Mouse (Mus musculus) embryonic facial prominence, embryonic 11.5 days (tissue): Measurements from ENCODE around the gene Col4a3. TPM values are rescaled to one million over a fixed set of nuclear protein-coding genes. Genes with fewer than 3 reads are reported as not detected.

Source experiments
- ATAC-seq: fragments of 200-750 bp; cut with Nextera tagmentation; replicated peaks from 2 replicates; pipeline ENCODE4 v1.8.0; 2017; ENCODE audit warnings: low read depth; ENCODE audit not compliant: insufficient number of reproducible peaks, low FRiP score, low TSS enrichment
- DNase-seq: peaks from one replicate; pipeline ENCODE4 v3.0.0-alpha.2; 2015; ENCODE audit warnings: low spot score
- H3K27ac ChIP-seq: fragments of 300-500 bp; sonication (generic); replicated peaks from 2 replicates; pipeline ENCODE4 v1.5.1; 2014; ENCODE audit warnings: mild to moderate bottlenecking, low read depth, low read length, control low read depth
- H3K27me3 ChIP-seq: fragments of 300-500 bp; sonication (generic); 2 replicates; pipeline ENCODE4 v1.6.1; 2014; ENCODE audit warnings: mild to moderate bottlenecking, low read length, moderate library complexity, mixed read lengths; ENCODE audit not compliant: control insufficient read depth, insufficient read depth
- H3K36me3 ChIP-seq: fragments of 300-500 bp; sonication (generic); replicated peaks from 2 replicates; pipeline ENCODE4 v1.6.1; 2014; ENCODE audit warnings: low read depth, mild to moderate bottlenecking, low read length, moderate library complexity, mixed read lengths; ENCODE audit not compliant: control insufficient read depth, insufficient read depth
- H3K4me1 ChIP-seq: fragments of 300-500 bp; sonication (generic); 2 replicates; pipeline ENCODE4 v1.6.1; 2014; ENCODE audit warnings: low read length, mixed read lengths; ENCODE audit not compliant: control insufficient read depth, insufficient read depth
- H3K4me2 ChIP-seq: fragments of 300-500 bp; sonication (generic); 2 replicates; pipeline ENCODE4 v1.6.1; 2014; ENCODE audit warnings: low read depth, mild to moderate bottlenecking, control low read depth, low read length, moderate library complexity
- H3K4me3 ChIP-seq: fragments of 300-500 bp; sonication (generic); 2 replicates; pipeline ENCODE4 v1.5.1; 2014; ENCODE audit warnings: low read depth, low read length, control low read depth
- H3K9ac ChIP-seq: fragments of 300-500 bp; sonication (generic); replicated peaks from 2 replicates; pipeline ENCODE4 v1.6.1; 2014; ENCODE audit warnings: mild to moderate bottlenecking, control low read depth, low read length
- H3K9me3 ChIP-seq: fragments of 300-500 bp; sonication (generic); replicated peaks from 2 replicates; pipeline ENCODE4 v1.6.1; 2016; ENCODE audit warnings: mild to moderate bottlenecking, low read length, inconsistent platforms, mixed read lengths; ENCODE audit not compliant: control insufficient read depth
- WGBS: fragments of 180-500 bp; shearing (Covaris S2); extraction: QIAGEN DNeasy Blood & Tissue Kit; methylation state at CpG from one replicate; pipeline ENCODE4 v1.1.7; 2014; 5-methylcytosine and 5-hydroxymethylcytosine counted together
- polyA plus RNA-seq: library from polyadenylated mRNA; unstranded; fragments of >200 nt; fragmentation: Nextera tagmentation; extraction: Ambion mirVana; gene quantifications from 2 replicates; pipeline ENCODE4 v1.2.1, GENCODE M21; 2014

The Col4a3 gene
- polyA plus RNA-seq, 1 experiment from 2014 or later = 0.18 TPM

DNA sequence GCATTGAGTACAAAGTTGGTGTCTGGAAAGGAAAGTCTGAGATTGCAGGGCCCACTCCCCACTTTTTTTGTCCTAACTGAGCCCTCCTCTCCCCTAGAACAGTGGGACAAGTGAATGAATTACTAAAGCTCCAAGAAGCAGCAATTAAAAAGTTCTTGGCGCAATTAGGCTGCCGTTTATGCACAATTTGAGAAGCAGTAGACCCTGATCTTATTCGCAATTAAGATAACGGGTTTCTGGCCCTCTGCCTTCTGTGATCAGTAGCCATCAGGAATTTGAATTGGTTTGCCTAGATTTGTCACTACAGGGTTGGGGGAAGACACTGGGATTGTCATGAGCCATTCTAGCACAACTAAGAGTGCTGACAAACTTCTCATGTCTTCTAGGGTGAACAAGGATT lies 64.1 kb downstream of the Col4a3 start:
- H3K9ac ChIP-seq = no peak overlapping the region
- no peak for DNase-seq
- 80% methylated on average over 4 of the region's 4 CpGs for WGBS
- no peak overlapping the region for H3K4me3 ChIP-seq
- no peaks in the 10 kb centered on the region for H3K36me3 ChIP-seq
- no peaks in the 10 kb centered on the region for H3K4me1 ChIP-seq
- H3K27me3 ChIP-seq = no peaks in the 10 kb centered on the region
- no peaks in the 10 kb centered on the region for H3K9me3 ChIP-seq
- ATAC-seq = no peak
- no peak overlapping the region for H3K27ac ChIP-seq
- no peak overlapping the region for H3K4me2 ChIP-seq

GRCm38 (mm10) chr1:82654046-82654445 lies 67.3 kb downstream of the Col4a3 start:
- ATAC-seq = no peak

GRCm38 (mm10) chr1:82656452-82656851 lies 69.7 kb downstream of the Col4a3 start:
- no peaks in the 10 kb centered on the region for H3K36me3 ChIP-seq
- no peaks in the 10 kb centered on the region for H3K27me3 ChIP-seq
- H3K4me2 ChIP-seq = no peak overlapping the region
- no peak overlapping the region for H3K27ac ChIP-seq
- H3K4me1 ChIP-seq = no peaks in the 10 kb centered on the region
- WGBS = 73% methylated on average over 3 of the region's 3 CpGs
- H3K4me3 ChIP-seq = no peak overlapping the region
- no peaks in the 10 kb centered on the region for H3K9me3 ChIP-seq
- DNase-seq = no peak
- no peak overlapping the region for H3K9ac ChIP-seq
- no peak for ATAC-seq

More at GRCm38 (mm10) chr1:82654046-82654445, 67.3 kb downstream of the Col4a3 start:
- no peak overlapping the region for H3K4me2 ChIP-seq
- no peak overlapping the region for H3K4me3 ChIP-seq
- H3K36me3 ChIP-seq = no peaks in the 10 kb centered on the region
- H3K9me3 ChIP-seq = no peaks in the 10 kb centered on the region
- no peak for DNase-seq
- no peaks in the 10 kb centered on the region for H3K27me3 ChIP-seq
- no peaks in the 10 kb centered on the region for H3K4me1 ChIP-seq
- no peak overlapping the region for H3K9ac ChIP-seq
- 57% methylated on average over 7 of the region's 7 CpGs for WGBS
- H3K27ac ChIP-seq = no peak overlapping the region

DNA sequence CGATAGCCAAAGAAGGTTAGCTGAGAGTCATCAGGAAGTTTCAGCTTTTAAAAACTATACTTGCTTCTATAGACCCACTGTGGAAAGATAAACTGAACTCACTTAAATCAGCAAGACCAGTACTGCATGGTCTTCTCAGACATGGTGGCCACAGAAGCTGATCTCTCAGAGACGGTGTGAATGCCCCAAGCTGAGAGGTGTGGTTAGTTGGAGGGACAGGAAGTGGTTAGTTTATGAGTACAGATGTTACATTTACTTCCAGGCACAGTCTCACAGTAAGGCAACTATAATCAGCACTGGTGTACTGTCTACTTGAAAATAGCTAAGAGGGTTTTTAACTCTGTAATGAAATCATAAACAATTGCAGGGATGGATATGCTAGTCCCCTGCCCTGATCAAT lies 75.5 kb downstream of the Col4a3 start:
- H3K9me3 ChIP-seq = no peaks in the 10 kb centered on the region
- no peaks in the 10 kb centered on the region for H3K27me3 ChIP-seq
- no peak overlapping the region for H3K9ac ChIP-seq
- 82% methylated on average over 2 of the region's 2 CpGs for WGBS
- H3K27ac ChIP-seq = no peak overlapping the region
- no peaks in the 10 kb centered on the region for H3K4me1 ChIP-seq
- H3K36me3 ChIP-seq = no peaks in the 10 kb centered on the region
- DNase-seq = no peak
- no peak overlapping the region for H3K4me2 ChIP-seq
- no peak for ATAC-seq
- no peak overlapping the region for H3K4me3 ChIP-seq

- no peak for DNase-seq
- H3K4me1 ChIP-seq = no peaks in the 10 kb centered on the region
- no peaks in the 10 kb centered on the region for H3K36me3 ChIP-seq
- H3K9me3 ChIP-seq = no peaks in the 10 kb centered on the region
- no peak for ATAC-seq
- no peak overlapping the region for H3K9ac ChIP-seq
- H3K4me3 ChIP-seq = no peak overlapping the region
- H3K27me3 ChIP-seq = no peaks in the 10 kb centered on the region
- no peak overlapping the region for H3K27ac ChIP-seq
- 44% methylated on average over 2 of the region's 2 CpGs for WGBS
- H3K4me2 ChIP-seq = no peak overlapping the region
Observed at GRCm38 (mm10) chr1:82663522-82663921, 76.8 kb downstream of the Col4a3 start.

DNA sequence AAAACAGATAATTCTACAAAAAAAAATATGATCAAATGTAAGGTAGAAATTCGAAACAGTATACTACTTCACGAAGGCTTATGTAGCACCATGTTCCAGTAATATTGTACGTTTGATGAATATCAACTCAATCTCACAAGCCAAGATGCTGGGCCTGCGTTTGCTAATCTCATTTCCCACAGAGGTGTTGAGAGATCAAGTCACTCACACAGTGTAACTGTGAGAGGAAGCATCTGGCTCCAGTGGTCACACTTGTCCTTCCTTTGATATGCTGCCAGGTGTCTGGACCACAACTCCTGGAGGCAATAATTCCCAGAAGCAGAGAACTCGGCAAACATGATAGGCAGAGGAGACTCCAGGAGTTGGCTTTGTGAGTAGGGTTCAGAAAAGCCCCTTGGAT lies 99.6 kb downstream of the Col4a3 start:
- H3K4me2 ChIP-seq = no peak overlapping the region
- ATAC-seq (no peak), DNase-seq (no peak)
- no peaks in the 10 kb centered on the region for H3K9me3 ChIP-seq
- no peak overlapping the region for H3K27ac ChIP-seq
- H3K36me3 ChIP-seq = no peaks in the 10 kb centered on the region
- WGBS = 80% methylated on average over 5 of the region's 5 CpGs
- H3K9ac ChIP-seq = no peak overlapping the region
- no peak overlapping the region for H3K4me3 ChIP-seq
- H3K27me3 ChIP-seq = no peaks in the 10 kb centered on the region
- H3K4me1 ChIP-seq = no peaks in the 10 kb centered on the region

GRCm38 (mm10) chr1:82686866-82687265 lies 100.1 kb downstream of the Col4a3 start:
- no peak overlapping the region for H3K27ac ChIP-seq
- no peak overlapping the region for H3K9ac ChIP-seq
- no peaks in the 10 kb centered on the region for H3K27me3 ChIP-seq
- ATAC-seq (no peak), DNase-seq (no peak)
- no peak overlapping the region for H3K4me3 ChIP-seq
- H3K36me3 ChIP-seq = no peaks in the 10 kb centered on the region
- 88% methylated on average over 2 of the region's 2 CpGs for WGBS
- no peaks in the 10 kb centered on the region for H3K4me1 ChIP-seq
- H3K4me2 ChIP-seq = no peak overlapping the region
- H3K9me3 ChIP-seq = no peaks in the 10 kb centered on the region

DNA sequence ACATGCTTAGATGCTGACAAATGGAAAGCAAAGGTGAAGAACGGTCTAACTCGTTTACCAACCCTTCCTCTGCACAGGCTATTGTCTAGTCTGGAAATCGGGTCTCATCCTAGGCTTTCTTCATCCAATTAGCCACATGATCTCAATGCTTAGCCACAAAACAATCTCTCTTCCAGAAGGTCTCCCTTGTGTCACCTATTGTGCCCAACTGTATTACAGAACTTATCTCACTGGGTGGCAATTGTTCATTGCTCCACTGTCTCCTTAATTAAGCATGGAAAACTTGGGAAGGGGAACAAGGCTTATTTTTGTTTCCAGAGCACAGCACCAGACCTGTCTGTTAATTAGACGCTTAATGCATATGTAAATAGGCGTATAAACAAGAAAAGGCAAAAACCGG lies 101.2 kb downstream of the Col4a3 start:
- no peak overlapping the region for H3K9ac ChIP-seq
- H3K9me3 ChIP-seq = no peaks in the 10 kb centered on the region
- H3K27me3 ChIP-seq = no peaks in the 10 kb centered on the region
- ATAC-seq (no peak), DNase-seq (no peak)
- no peak overlapping the region for H3K27ac ChIP-seq
- no peak overlapping the region for H3K4me2 ChIP-seq
- H3K36me3 ChIP-seq = no peaks in the 10 kb centered on the region
- H3K4me1 ChIP-seq = no peaks in the 10 kb centered on the region
- 81% methylated on average over 6 of the region's 6 CpGs for WGBS
- H3K4me3 ChIP-seq = no peak overlapping the region
